Mouse (Mus musculus) ES-Bruce4 (cell line): ENCODE data around the gene Wdr4. TPM values are rescaled to one million over a fixed set of nuclear protein-coding genes. Genes with fewer than 3 reads are reported as not detected.
"Not testable (repeated sequence)": the region's sequence is repeated elsewhere in the genome, so short reads cannot be mapped to it uniquely, and the experiment has no call there.

Source experiments
- H3K27ac ChIP-seq: 2 replicates; pipeline ENCODE4 v1.5.1; 2012; ENCODE audit warnings: low read length, inconsistent platforms; ENCODE audit not compliant: insufficient read depth
- H3K27me3 ChIP-seq: 2 replicates; pipeline ENCODE4 v1.6.1; 2012; ENCODE audit warnings: mild to moderate bottlenecking, low read length, inconsistent platforms; ENCODE audit not compliant: control insufficient read depth, poor library complexity, insufficient read depth, severe bottlenecking
- H3K36me3 ChIP-seq: 2 replicates; pipeline ENCODE4 v1.6.1; 2012; ENCODE audit warnings: inconsistent platforms, mild to moderate bottlenecking, low read length, moderate library complexity; ENCODE audit not compliant: control insufficient read depth, poor library complexity, insufficient read depth, severe bottlenecking
- H3K4me1 ChIP-seq: one replicate; pipeline ENCODE4 v1.8.1; 2011; ENCODE audit warnings: low read length; ENCODE audit not compliant: control insufficient read depth, insufficient read depth
- H3K4me3 ChIP-seq: 2 replicates; pipeline ENCODE4 v1.5.1; 2011; ENCODE audit warnings: low read depth, mild to moderate bottlenecking, low read length
- H3K9ac ChIP-seq: 2 replicates; pipeline ENCODE4 v1.6.1; 2012; ENCODE audit warnings: low read depth, mild to moderate bottlenecking, inconsistent platforms; ENCODE audit not compliant: poor library complexity, severe bottlenecking
- H3K9me3 ChIP-seq: replicated peaks from 2 replicates; pipeline ENCODE4 v1.6.1; 2012; ENCODE audit warnings: mild to moderate bottlenecking, low read length, inconsistent platforms; ENCODE audit not compliant: control insufficient read depth, poor library complexity, insufficient read depth, severe bottlenecking
- CTCF ChIP-seq: IDR thresholded peaks from one replicate; pipeline ENCODE4 v1.8.1; 2011; ENCODE audit warnings: low read depth, low read length
- EP300 ChIP-seq: IDR thresholded peaks from 2 replicates; pipeline ENCODE4 v1.6.1; 2011; ENCODE audit warnings: low read depth, low read length; ENCODE audit not compliant: insufficient read depth
- POLR2A ChIP-seq: IDR thresholded peaks from one replicate; pipeline ENCODE4 v1.8.1; 2011; ENCODE audit warnings: low read length; ENCODE audit not compliant: insufficient read depth
- polyA plus RNA-seq: library from polyadenylated mRNA; stranded (reverse); fragments of >200 nt; gene quantifications from 2 replicates; pipeline ENCODE4 v1.2.4, GENCODE M21; 2011; ENCODE audit warnings: low read depth; ENCODE audit not compliant: missing spikeins, insufficient read depth, insufficient read length

The Wdr4 gene
- polyA plus RNA-seq, 1 experiment = 25.0 TPM

- no peaks in the 10 kb centered on the region for H3K27me3 ChIP-seq
- peaks cover 3% of the 10 kb centered on the region for H3K4me1 ChIP-seq
- H3K9me3 ChIP-seq = no peaks in the 10 kb centered on the region
- no peak for TF ChIP-seq CTCF
- no peak for TF ChIP-seq EP300
- TF ChIP-seq POLR2A = no peak
- H3K9ac ChIP-seq = no peak overlapping the region
- no peak overlapping the region for H3K4me3 ChIP-seq
- H3K27ac ChIP-seq = no peak overlapping the region
- no peaks in the 10 kb centered on the region for H3K36me3 ChIP-seq
Measured at GRCm38 (mm10) chr17:31540101-31540500, 20.3 kb upstream of the Wdr4 start.

- TF ChIP-seq EP300 (0 out of 2 replicates have a peak, but pooled peaks have one; percentile 3), CTCF (no peak)
- H3K9me3 ChIP-seq = no peaks in the 10 kb centered on the region
- H3K4me3 ChIP-seq = peak overlapping the region; percentile 43
- no peaks in the 10 kb centered on the region for H3K27me3 ChIP-seq
- H3K27ac ChIP-seq = peak overlapping the region; percentile 67
- 0 out of 2 replicates have a peak overlapping the region, but pooled peaks have one; percentile 12 for H3K9ac ChIP-seq
- peaks cover 6% of the 10 kb centered on the region for H3K4me1 ChIP-seq
- H3K36me3 ChIP-seq = no peaks in the 10 kb centered on the region
Measured at GRCm38 (mm10) chr17:31535871-31536629, 16.3 kb upstream of the Wdr4 start.

GRCm38 (mm10) chr17:31535358-31535757 lies 15.6 kb upstream of the Wdr4 start:
- H3K4me3 ChIP-seq = 0 out of 2 replicates have a peak overlapping the region, but pooled peaks have one; percentile 43
- H3K27me3 ChIP-seq = no peaks in the 10 kb centered on the region
- no peaks in the 10 kb centered on the region for H3K9me3 ChIP-seq
- H3K27ac ChIP-seq = peak overlapping the region; percentile 67
- H3K9ac ChIP-seq = 0 out of 2 replicates have a peak overlapping the region, but pooled peaks have one; percentile 12
- no peaks in the 10 kb centered on the region for H3K36me3 ChIP-seq
- TF ChIP-seq CTCF = no peak
- TF ChIP-seq POLR2A = no peak
- no peak for TF ChIP-seq EP300
- H3K4me1 ChIP-seq = peaks cover 6% of the 10 kb centered on the region

- not testable (repeated sequence) for H3K9me3 ChIP-seq, H3K27me3 ChIP-seq, H3K36me3 ChIP-seq, H3K4me1 ChIP-seq
- Histone ChIP-seq H3K4me3 (peak overlapping the region; percentile 79), H3K9ac (peak overlapping the region; percentile 62), H3K27ac (peak overlapping the region; percentile 91)
Measured at GRCm38 (mm10) chr17:31532331-31532730, 12.6 kb upstream of the Wdr4 start.

GRCm38 (mm10) chr17:31531441-31532158 lies 11.8 kb upstream of the Wdr4 start:
- Histone ChIP-seq H3K27me3 (no peaks in the 10 kb centered on the region), H3K4me3 (peak overlapping the region; percentile 79)
- TF ChIP-seq EP300 (no peak), POLR2A (peak; percentile 33), CTCF (no peak)

GRCm38 (mm10) chr17:31529314-31529713 lies 9.5 kb upstream of the Wdr4 start:
- Histone ChIP-seq H3K27ac (peak overlapping the region; percentile 77), H3K9ac (peak overlapping the region; percentile 59), H3K4me1 (no peaks in the 10 kb centered on the region), H3K9me3 (no peaks in the 10 kb centered on the region), H3K36me3 (no peaks in the 10 kb centered on the region), H3K4me3 (peak overlapping the region; percentile 89), H3K27me3 (no peaks in the 10 kb centered on the region)
- TF ChIP-seq POLR2A = no peak
- peak; percentile 70 for TF ChIP-seq CTCF
- peak; percentile 86 for TF ChIP-seq EP300

More at GRCm38 (mm10) chr17:31531441-31532158, 11.8 kb upstream of the Wdr4 start:
- H3K36me3 ChIP-seq = no peaks in the 10 kb centered on the region
- peaks cover 6% of the 10 kb centered on the region for H3K4me1 ChIP-seq
- H3K27ac ChIP-seq = peak overlapping the region; percentile 91
- no peaks in the 10 kb centered on the region for H3K9me3 ChIP-seq
- H3K9ac ChIP-seq = peak overlapping the region; percentile 62
